Comparison of ENCODE assay signal across 10 mouse cellular contexts in the genomic region with DNA sequence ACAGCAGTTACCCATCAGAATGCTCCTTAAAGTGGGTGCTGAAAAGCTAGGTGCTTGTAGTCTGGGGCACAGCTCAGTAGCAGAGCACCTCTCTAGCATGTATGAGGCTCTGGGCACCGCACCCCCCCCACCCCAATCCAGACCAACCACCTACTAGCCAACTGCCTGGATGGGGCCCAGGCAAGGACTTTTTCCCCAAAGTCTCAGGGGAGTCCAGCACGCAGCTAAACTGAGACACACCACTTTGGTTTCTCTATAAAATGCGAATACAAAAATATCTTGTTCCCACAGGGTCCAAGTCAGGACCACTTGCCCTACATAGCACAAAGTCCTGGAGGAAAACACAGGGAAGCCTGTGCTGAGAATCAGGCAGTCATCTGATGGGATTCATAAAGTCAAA. TPM values are rescaled to one million over a fixed set of nuclear protein-coding genes. Genes with fewer than 3 reads are reported as not detected.
A peak's percentile ranks its signal among the peaks of the same experiment; 100 is the strongest.
DNase-seq lines count a peak whose midpoint lies in the region; ATAC-seq and TF ChIP-seq lines count a peak whose summit lies in the region.
"Had no signal": no experiment of that assay in that cellular context is flagged by ENCODE, and none has a peak within 500 bp of the region (broad histone marks: within the 10 kb centered on the region; RNA-seq: fewer than 3 reads in every experiment).

No protein-coding gene starts in this region.

- H3K36me3 ChIP-seq in forebrain, postnatal 0 days (ENCODE audit: insufficient read depth) = peaks cover 12% of the 10 kb centered on the region
- H3K36me3 ChIP-seq in forebrain, embryonic 11.5 days (ENCODE audit: control insufficient read depth, insufficient read depth, low read length) = no peaks in the 10 kb centered on the region; the same call in 1 of the 2 replicates
- peaks cover 13% of the 10 kb centered on the region for H3K36me3 ChIP-seq in midbrain, embryonic 13.5 days

- no peak overlapping the region for H3K9ac ChIP-seq in forebrain, postnatal 0 days
- H3K9ac ChIP-seq in forebrain, embryonic 11.5 days (ENCODE audit: low read length) = no peak overlapping the region
- no peak overlapping the region for H3K9ac ChIP-seq in midbrain, embryonic 13.5 days (replicated peaks)

- no peak for DNase-seq in forebrain, postnatal 0 days
- DNase-seq in forebrain, embryonic 11.5 days (ENCODE audit: low spot score) = no peak
- no peak for DNase-seq in left cerebral cortex, adult 2 months (ENCODE audit: extremely low spot score in 1 of 2, low spot score in 2 of 2)
- no peak for DNase-seq in left cerebral cortex, postnatal 4 days
- DNase-seq in frontal cortex, adult 2 months (ENCODE audit: extremely low spot score in 1 of 2, low spot score in 1 of 2) = no peak
- no peak for DNase-seq in yolk sac, embryonic 10.5 days (ENCODE audit: low spot score)
- DNase-seq: gastrocnemius, postnatal 36 days; layer of hippocampus, adult 9-11 months had no signal

- no peak for TF ChIP-seq POLR2A in cortical plate, adult 2 months (IDR thresholded peaks at IDR 0.05; ENCODE audit: extremely low read depth, insufficient read depth, low read length)

- no peak for ATAC-seq in forebrain, postnatal 0 days
- ATAC-seq in forebrain, embryonic 11.5 days (replicated peaks; ENCODE audit: low FRiP score) = no peak
- ATAC-seq in midbrain, embryonic 13.5 days = no peak

- peak overlapping the region; percentile 29; the same call in 1 of the 2 replicates for H3K27ac ChIP-seq in forebrain, postnatal 0 days (ENCODE audit: low read depth, low read length)
- no peak overlapping the region for H3K27ac ChIP-seq in forebrain, embryonic 11.5 days (ENCODE audit: low read depth, low read length)
- peak overlapping the region; percentile 70 for H3K27ac ChIP-seq in left cerebral cortex, adult 2 months
- H3K27ac ChIP-seq in cortical plate, adult 2 months (ENCODE audit: insufficient read depth, low read length) = peak overlapping the region; percentile 32; the same call in 1 of the 2 replicates
- H3K27ac ChIP-seq in midbrain, embryonic 13.5 days = peak overlapping the region; percentile 14; the same call in 1 of the 2 replicates

- intact Hi-C loops in left cerebral cortex, adult 2 months (cut with DNase I) = no loop called here
- intact Hi-C loops in left cerebral cortex, postnatal 4 days (cut with DNase I) = no loop called here

- H3K4me3 ChIP-seq in forebrain, postnatal 0 days (ENCODE audit: low read depth, low read length) = no peak overlapping the region
- H3K4me3 ChIP-seq in forebrain, embryonic 11.5 days (ENCODE audit: low read depth, low read length) = no peak overlapping the region
- no peak overlapping the region for H3K4me3 ChIP-seq in left cerebral cortex, adult 2 months
- no peak overlapping the region for H3K4me3 ChIP-seq in cortical plate, adult 2 months (ENCODE audit: insufficient read depth, low read length)
- H3K4me3 ChIP-seq in midbrain, embryonic 13.5 days (replicated peaks) = no peak overlapping the region

- H3K9me3 ChIP-seq in forebrain, postnatal 0 days (ENCODE audit: low read length) = no peaks in the 10 kb centered on the region
- no peaks in the 10 kb centered on the region for H3K9me3 ChIP-seq in forebrain, embryonic 11.5 days (ENCODE audit: control insufficient read depth, low read length)
- no peaks in the 10 kb centered on the region for H3K9me3 ChIP-seq in midbrain, embryonic 13.5 days

- TF ChIP-seq CTCF in forebrain, postnatal 0 days (IDR thresholded peaks at IDR 0.05; ENCODE audit: low read depth) = no peak
- no peak for TF ChIP-seq CTCF in left cerebral cortex, adult 2 months (IDR thresholded peaks at IDR 0.05)
- TF ChIP-seq CTCF in cortical plate, adult 2 months (IDR thresholded peaks at IDR 0.05; ENCODE audit: extremely low read depth, insufficient read depth, low read length) = no peak

- no peaks in the 10 kb centered on the region for H3K27me3 ChIP-seq in forebrain, postnatal 0 days (ENCODE audit: insufficient read depth, low read length)
- no peaks in the 10 kb centered on the region for H3K27me3 ChIP-seq in forebrain, embryonic 11.5 days (ENCODE audit: control insufficient read depth, insufficient read depth, low read length)
- no peaks in the 10 kb centered on the region for H3K27me3 ChIP-seq in midbrain, embryonic 13.5 days

- H3K4me2 ChIP-seq in forebrain, postnatal 0 days (ENCODE audit: low read depth) = no peak overlapping the region
- no peak overlapping the region for H3K4me2 ChIP-seq in forebrain, embryonic 11.5 days (ENCODE audit: low read depth, low read length, severe bottlenecking)
- H3K4me2 ChIP-seq in midbrain, embryonic 13.5 days (replicated peaks) = no peak overlapping the region

- peaks cover 33% of the 10 kb centered on the region for H3K4me1 ChIP-seq in forebrain, postnatal 0 days (ENCODE audit: insufficient read depth)
- peaks cover 33% of the 10 kb centered on the region for H3K4me1 ChIP-seq in forebrain, embryonic 11.5 days (replicated peaks; ENCODE audit: control insufficient read depth, insufficient read depth, low read length)
- H3K4me1 ChIP-seq in cortical plate, adult 2 months (ENCODE audit: control insufficient read depth, insufficient read depth, low read length) = peaks cover 40% of the 10 kb centered on the region
- peaks cover 94% of the 10 kb centered on the region for H3K4me1 ChIP-seq in midbrain, embryonic 13.5 days (replicated peaks)

- 65% methylated on average over 3 of the region's 3 CpGs for WGBS in forebrain, postnatal 0 days
- 89% methylated on average over 3 of the region's 3 CpGs for WGBS in forebrain, embryonic 11.5 days
- WGBS in midbrain, embryonic 13.5 days = 65% methylated on average over 3 of the region's 3 CpGs

RNA-seq across cellular contexts. Expression of gene Vps37b, which starts 17.9 kb away (rescaled TPM):
- 62.0 and 62.2 TPM in 2 replicates for total RNA-seq in forebrain, postnatal 0 days (2014; rRNA removed)
- polyA plus RNA-seq in forebrain, postnatal 0 days (2015; fragmentation: Nextera tagmentation; extraction: Ambion mirVana) = 76.5 and 90.8 TPM in 2 replicates
- 60.2 and 61.4 TPM in 2 replicates for polyA plus RNA-seq in forebrain, embryonic 11.5 days (2014; fragmentation: Nextera tagmentation; extraction: Ambion mirVana)
- 10 to 100 TPM; 46.1 to 47.3 TPM for total RNA-seq in left cerebral cortex, adult 2 months (2021)
- total RNA-seq in left cerebral cortex, postnatal 4 days (2021) = 10 to 100 TPM; 46.2 to 49.9 TPM
- 48.4 and 48.7 TPM in 2 replicates for polyA plus RNA-seq in cortical plate, adult 2 months (2012; rRNA removed)
- polyA plus RNA-seq in midbrain, embryonic 13.5 days (2015; fragmentation: Nextera tagmentation; extraction: Ambion mirVana) = 71.5 and 79.3 TPM in 2 replicates
- 46.3 and 53.0 TPM in 2 replicates for polyA plus RNA-seq in frontal cortex, adult 2 months (2012; rRNA removed)

RNA-seq across cellular contexts. Expression of gene Hip1r, which starts 40.8 kb away (rescaled TPM):
- 52.2 and 55.0 TPM in 2 replicates for total RNA-seq in forebrain, postnatal 0 days (2014; rRNA removed)
- polyA plus RNA-seq in forebrain, postnatal 0 days (2015; fragmentation: Nextera tagmentation; extraction: Ambion mirVana) = 22.2 and 29.8 TPM in 2 replicates
- 7.3 and 8.6 TPM in 2 replicates for polyA plus RNA-seq in forebrain, embryonic 11.5 days (2014; fragmentation: Nextera tagmentation; extraction: Ambion mirVana)
- total RNA-seq in left cerebral cortex, adult 2 months (2021) = 10 to 100 TPM; 68.3 to 74.2 TPM
- 10 to 100 TPM; 83.2 to 84.8 TPM for total RNA-seq in left cerebral cortex, postnatal 4 days (2021)
- 42.1 and 46.6 TPM in 2 replicates for polyA plus RNA-seq in cortical plate, adult 2 months (2012; rRNA removed)
- polyA plus RNA-seq in midbrain, embryonic 13.5 days (2015; fragmentation: Nextera tagmentation; extraction: Ambion mirVana) = 19.0 and 20.1 TPM in 2 replicates
- 40.3 and 41.5 TPM in 2 replicates for polyA plus RNA-seq in frontal cortex, adult 2 months (2012; rRNA removed)
